Mouse (Mus musculus) stomach, embryonic 15.5 days (tissue): ENCODE results near the gene Gm49661. TPM values are rescaled to one million over a fixed set of nuclear protein-coding genes. Genes with fewer than 3 reads are reported as not detected.

Experiments
- microRNA-seq: library from miRNA; unstranded; fragments of <30 nt; microRNA quantifications from one replicate; pipeline ENCODE4, GENCODE M21; 2016
- polyA plus RNA-seq: library from polyadenylated mRNA; unstranded; fragments of >200 nt; fragmentation: Nextera tagmentation; extraction: Ambion mirVana; gene quantifications from 2 replicates; pipeline ENCODE4 v1.2.1, GENCODE M21; 2015

Gene Gm49661
- polyA plus RNA-seq, 1 experiment from 2014 or later, result not detected

Small RNA genes lying within 50 kb of the gene (microRNA-seq; reads per million reads assigned to microRNA genes)
- not detected for gene Gm24197

Other genes with a start within 250 kb of the Gm49661 start
- gene G430095P16Rik, start 246.4 kb downstream of the Gm49661 start, polyA plus RNA-seq, result 3.5 and 4.1 TPM in 2 replicates
- gene Nfix, start 169.1 kb downstream of the Gm49661 start, polyA plus RNA-seq, result 28.7 and 29.3 TPM in 2 replicates
- 6.3 and 6.9 TPM in 2 replicates for gene Dand5, start 146.6 kb downstream of the Gm49661 start, polyA plus RNA-seq
- gene Gadd45gip1, start 137.9 kb downstream of the Gm49661 start, polyA plus RNA-seq, result 52.7 and 54.5 TPM in 2 replicates
- gene Rad23a, start 128.8 kb downstream of the Gm49661 start, polyA plus RNA-seq, result 115 and 130 TPM in 2 replicates
- gene Calr, start 122.5 kb downstream of the Gm49661 start, polyA plus RNA-seq, result 938 and 1,051 TPM in 2 replicates
- 89.5 and 90.1 TPM in 2 replicates for gene Farsa, start 112.4 kb downstream of the Gm49661 start, polyA plus RNA-seq
- 56.1 and 63.7 TPM in 2 replicates for gene Syce2, start 97.3 kb downstream of the Gm49661 start, polyA plus RNA-seq
- 42.6 and 45.9 TPM in 2 replicates for gene Gcdh, start 75.5 kb downstream of the Gm49661 start, polyA plus RNA-seq
- 14.8 and 39.3 TPM in 2 replicates for gene Klf1, start 67.5 kb downstream of the Gm49661 start, polyA plus RNA-seq
- 12.3 and 14.2 TPM in 2 replicates for gene Dnase2a, start 60.9 kb downstream of the Gm49661 start, polyA plus RNA-seq
- gene Mast1, start 32.1 kb downstream of the Gm49661 start, polyA plus RNA-seq, result 1.9 and 2.2 TPM in 2 replicates
- 0.28 and 0.64 TPM in 2 replicates for gene Rtbdn, start 22.4 kb downstream of the Gm49661 start, polyA plus RNA-seq
- 637 and 677 TPM in 2 replicates for gene Prdx2, start 154 bp upstream of the Gm49661 start, polyA plus RNA-seq
- gene Rnaseh2a, start 334 bp upstream of the Gm49661 start, polyA plus RNA-seq, result 112 and 113 TPM in 2 replicates
- gene Junb, start 9.3 kb upstream of the Gm49661 start, polyA plus RNA-seq, result 33.4 and 49.6 TPM in 2 replicates
- gene Hook2, start 21.2 kb upstream of the Gm49661 start, polyA plus RNA-seq, result 46.3 and 51.1 TPM in 2 replicates
- gene Best2, start 45.1 kb upstream of the Gm49661 start, polyA plus RNA-seq, result 0.23 and 0.49 TPM in 2 replicates
- 108 and 115 TPM in 2 replicates for gene Asna1, start 55.8 kb upstream of the Gm49661 start, polyA plus RNA-seq
- gene Trir, start 57.4 kb upstream of the Gm49661 start, polyA plus RNA-seq, result 104 and 132 TPM in 2 replicates
- 26.9 and 31.9 TPM in 2 replicates for gene Tnpo2, start 67.5 kb upstream of the Gm49661 start, polyA plus RNA-seq
- 29.0 and 29.4 TPM in 2 replicates for gene Fbxw9, start 90.6 kb upstream of the Gm49661 start, polyA plus RNA-seq
- gene Gm5741, start 98.5 kb upstream of the Gm49661 start, polyA plus RNA-seq, result 0.70 and 0.86 TPM in 2 replicates
- gene Dhps, start 102.3 kb upstream of the Gm49661 start, polyA plus RNA-seq, result 50.6 and 60.0 TPM in 2 replicates
- gene Wdr83os, start 111.3 kb upstream of the Gm49661 start, polyA plus RNA-seq, result 131 and 142 TPM in 2 replicates
- gene Wdr83, start 111.9 kb upstream of the Gm49661 start, polyA plus RNA-seq, result 40.6 and 41.1 TPM in 2 replicates
- gene Man2b1, start 113.8 kb upstream of the Gm49661 start, polyA plus RNA-seq, result 45.1 and 55.7 TPM in 2 replicates
- gene Zfp791, start 153.7 kb upstream of the Gm49661 start, polyA plus RNA-seq, result 2.6 and 2.7 TPM in 2 replicates
- gene Cks1brt, start 182.5 kb upstream of the Gm49661 start, polyA plus RNA-seq, result not detected in 2 replicates